Mouse (Mus musculus): ENCODE measurements around the gene Ralgds. TPM values are rescaled to one million over a fixed set of nuclear protein-coding genes. Genes with fewer than 3 reads are reported as not detected.
A peak's percentile ranks its signal among the peaks of the same experiment; 100 is the strongest.

The Ralgds gene
- polyA plus RNA-seq, 1 experiment: 49.2 TPM

GRCm38 (mm10) chr2:28583651-28584050 is 70.7 kb downstream of the Ralgds start, which contains the start of gene Gtf3c5:
TSS of gene Gtf3c5 (minus strand) at chr2:28583751.
- no peak for TF ChIP-seq EP300 (IDR thresholded peaks at IDR 0.05; ENCODE audit: insufficient read depth, low read depth, low read length)
- TF ChIP-seq CTCF (IDR thresholded peaks at IDR 0.05; ENCODE audit: low read depth, low read length): no peak
- TF ChIP-seq POLR2A (IDR thresholded peaks at IDR 0.05; ENCODE audit: insufficient read depth, low read length): no peak
- Histone ChIP-seq H3K9me3 (replicated peaks; ENCODE audit: control insufficient read depth, insufficient read depth, low read length, poor library complexity, severe bottlenecking) (no peaks in the 10 kb centered on the region), H3K9ac (ENCODE audit: low read depth, poor library complexity, severe bottlenecking) (peak within 1 kb of the TSS; percentile 40), H3K4me1 (ENCODE audit: control insufficient read depth, insufficient read depth, low read length) (no peaks in the 10 kb centered on the region), H3K4me3 (ENCODE audit: low read depth, low read length) (peak within 1 kb of the TSS; percentile 70), H3K27me3 (ENCODE audit: control insufficient read depth, insufficient read depth, low read length, poor library complexity, severe bottlenecking) (no peaks in the 10 kb centered on the region), H3K27ac (ENCODE audit: insufficient read depth, low read length) (peak within 1 kb of the TSS; percentile 39; the same call in 1 of the 2 replicates), H3K36me3 (ENCODE audit: control insufficient read depth, insufficient read depth, low read length, poor library complexity, severe bottlenecking) (0 out of 2 replicates have a peak, but pooled peaks cover 3% of the 10 kb centered on the region)

DNA sequence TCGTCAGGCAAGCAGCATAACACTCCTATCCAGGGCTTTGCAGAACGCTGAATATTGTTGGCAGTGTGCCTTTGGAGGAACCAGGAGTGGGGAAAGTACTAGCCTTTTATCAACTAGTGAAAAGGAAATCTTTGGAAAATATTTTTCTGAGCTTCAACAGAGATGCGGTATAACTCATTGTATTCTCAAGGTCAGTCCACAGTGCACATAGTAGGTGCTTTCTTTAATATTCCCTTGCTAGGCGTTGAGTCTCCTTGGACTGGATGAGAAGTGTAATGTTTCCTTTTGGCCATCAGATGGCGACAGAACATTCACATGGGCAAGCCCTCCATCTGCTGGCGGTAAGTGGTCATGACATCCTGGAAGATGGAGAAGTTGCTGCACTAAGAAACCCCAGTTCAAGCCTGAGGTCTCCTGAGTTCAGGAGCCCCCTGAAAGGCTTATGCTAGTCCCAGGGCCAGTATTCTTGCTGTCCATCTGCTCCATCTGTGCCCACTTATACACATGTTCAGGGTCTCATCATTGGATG is 72.2 kb downstream of the Ralgds start:
- H3K27me3 ChIP-seq (ENCODE audit: control insufficient read depth, insufficient read depth, low read length, poor library complexity, severe bottlenecking): no peaks in the 10 kb centered on the region
- TF ChIP-seq POLR2A (IDR thresholded peaks at IDR 0.05; ENCODE audit: insufficient read depth, low read length) (no peak), EP300 (IDR thresholded peaks at IDR 0.05; ENCODE audit: insufficient read depth, low read depth, low read length) (0 out of 2 replicates have a peak, but pooled peaks have one; percentile 56), CTCF (IDR thresholded peaks at IDR 0.05; ENCODE audit: low read depth, low read length) (peak; percentile 100)
- no peak overlapping the region for H3K9ac ChIP-seq (ENCODE audit: low read depth, poor library complexity, severe bottlenecking)
- no peak overlapping the region for H3K27ac ChIP-seq (ENCODE audit: insufficient read depth, low read length)
- H3K9me3 ChIP-seq (replicated peaks; ENCODE audit: control insufficient read depth, insufficient read depth, low read length, poor library complexity, severe bottlenecking): no peaks in the 10 kb centered on the region
- H3K4me1 ChIP-seq (ENCODE audit: control insufficient read depth, insufficient read depth, low read length): no peaks in the 10 kb centered on the region
- H3K4me3 ChIP-seq (ENCODE audit: low read depth, low read length): no peak overlapping the region
- H3K36me3 ChIP-seq (ENCODE audit: control insufficient read depth, insufficient read depth, low read length, poor library complexity, severe bottlenecking): no peaks in the 10 kb centered on the region

DNA sequence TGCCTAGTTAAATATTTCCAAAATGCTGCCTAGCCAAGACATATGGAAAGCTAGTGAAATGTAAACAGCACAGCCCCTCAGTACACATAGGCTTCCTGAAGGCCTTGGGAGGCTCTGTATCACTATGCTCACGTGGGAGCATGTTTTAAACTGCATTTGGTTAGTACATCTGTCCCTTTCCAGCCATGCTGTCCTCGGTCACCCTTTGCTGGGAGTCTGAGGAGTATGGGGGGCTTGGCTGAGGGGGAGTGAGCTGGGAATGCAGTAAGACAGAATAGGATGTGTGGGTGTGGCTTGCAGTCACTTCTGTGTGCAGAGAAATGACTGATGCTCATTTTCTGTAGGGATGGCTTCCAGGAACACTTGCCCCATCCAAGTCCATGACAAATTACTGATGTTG is 72.8 kb downstream of the Ralgds start:
- Histone ChIP-seq H3K27ac (ENCODE audit: insufficient read depth, low read length) (no peak overlapping the region), H3K36me3 (ENCODE audit: control insufficient read depth, insufficient read depth, low read length, poor library complexity, severe bottlenecking) (no peaks in the 10 kb centered on the region), H3K9ac (ENCODE audit: low read depth, poor library complexity, severe bottlenecking) (no peak overlapping the region), H3K9me3 (replicated peaks; ENCODE audit: control insufficient read depth, insufficient read depth, low read length, poor library complexity, severe bottlenecking) (no peaks in the 10 kb centered on the region), H3K4me1 (ENCODE audit: control insufficient read depth, insufficient read depth, low read length) (no peaks in the 10 kb centered on the region), H3K4me3 (ENCODE audit: low read depth, low read length) (no peak overlapping the region), H3K27me3 (ENCODE audit: control insufficient read depth, insufficient read depth, low read length, poor library complexity, severe bottlenecking) (no peaks in the 10 kb centered on the region)
- TF ChIP-seq EP300 (IDR thresholded peaks at IDR 0.05; ENCODE audit: insufficient read depth, low read depth, low read length) (no peak), POLR2A (IDR thresholded peaks at IDR 0.05; ENCODE audit: insufficient read depth, low read length) (no peak), CTCF (IDR thresholded peaks at IDR 0.05; ENCODE audit: low read depth, low read length) (no peak)

- Histone ChIP-seq H3K4me1 (ENCODE audit: control insufficient read depth, insufficient read depth, low read length) (no peaks in the 10 kb centered on the region), H3K27ac (ENCODE audit: insufficient read depth, low read length) (no peak overlapping the region), H3K27me3 (ENCODE audit: control insufficient read depth, insufficient read depth, low read length, poor library complexity, severe bottlenecking) (no peaks in the 10 kb centered on the region), H3K9ac (ENCODE audit: low read depth, poor library complexity, severe bottlenecking) (no peak overlapping the region), H3K36me3 (ENCODE audit: control insufficient read depth, insufficient read depth, low read length, poor library complexity, severe bottlenecking) (no peaks in the 10 kb centered on the region), H3K9me3 (replicated peaks; ENCODE audit: control insufficient read depth, insufficient read depth, low read length, poor library complexity, severe bottlenecking) (no peaks in the 10 kb centered on the region), H3K4me3 (ENCODE audit: low read depth, low read length) (no peak overlapping the region)
- no peak for TF ChIP-seq POLR2A (IDR thresholded peaks at IDR 0.05; ENCODE audit: insufficient read depth, low read length)
- no peak for TF ChIP-seq EP300 (IDR thresholded peaks at IDR 0.05; ENCODE audit: insufficient read depth, low read depth, low read length)
- no peak for TF ChIP-seq CTCF (IDR thresholded peaks at IDR 0.05; ENCODE audit: low read depth, low read length)
These were observed 75.6 kb downstream of the Ralgds start for GRCm38 (mm10) chr2:28588574-28588973.

DNA sequence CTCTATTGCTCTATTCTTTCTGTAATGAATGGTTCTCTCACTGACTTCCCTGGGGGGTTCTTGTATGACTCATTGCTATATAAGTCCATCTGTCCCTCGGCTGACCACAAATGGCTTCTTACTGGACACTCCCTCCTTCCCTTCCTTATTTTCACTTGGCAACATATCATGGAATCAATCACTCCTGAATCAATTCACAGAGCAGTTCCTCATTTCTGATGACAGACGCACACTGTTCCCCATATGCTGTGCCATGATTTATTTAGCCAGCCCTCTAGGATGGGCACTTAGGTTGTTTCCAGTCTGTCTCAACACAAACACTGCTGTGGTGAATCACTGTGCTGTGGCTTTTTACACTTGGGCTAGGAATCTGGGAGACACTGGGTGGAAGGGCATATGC is 78.6 kb downstream of the Ralgds start:
- H3K36me3 ChIP-seq (ENCODE audit: control insufficient read depth, insufficient read depth, low read length, poor library complexity, severe bottlenecking): no peaks in the 10 kb centered on the region
- H3K4me3 ChIP-seq (ENCODE audit: low read depth, low read length): no peak overlapping the region
- H3K9me3 ChIP-seq (replicated peaks; ENCODE audit: control insufficient read depth, insufficient read depth, low read length, poor library complexity, severe bottlenecking): no peaks in the 10 kb centered on the region
- no peak overlapping the region for H3K9ac ChIP-seq (ENCODE audit: low read depth, poor library complexity, severe bottlenecking)
- no peak overlapping the region for H3K27ac ChIP-seq (ENCODE audit: insufficient read depth, low read length)
- H3K27me3 ChIP-seq (ENCODE audit: control insufficient read depth, insufficient read depth, low read length, poor library complexity, severe bottlenecking): no peaks in the 10 kb centered on the region
- no peak for TF ChIP-seq EP300 (IDR thresholded peaks at IDR 0.05; ENCODE audit: insufficient read depth, low read depth, low read length)
- no peak for TF ChIP-seq CTCF (IDR thresholded peaks at IDR 0.05; ENCODE audit: low read depth, low read length)
- TF ChIP-seq POLR2A (IDR thresholded peaks at IDR 0.05; ENCODE audit: insufficient read depth, low read length): no peak
- no peaks in the 10 kb centered on the region for H3K4me1 ChIP-seq (ENCODE audit: control insufficient read depth, insufficient read depth, low read length)

DNA sequence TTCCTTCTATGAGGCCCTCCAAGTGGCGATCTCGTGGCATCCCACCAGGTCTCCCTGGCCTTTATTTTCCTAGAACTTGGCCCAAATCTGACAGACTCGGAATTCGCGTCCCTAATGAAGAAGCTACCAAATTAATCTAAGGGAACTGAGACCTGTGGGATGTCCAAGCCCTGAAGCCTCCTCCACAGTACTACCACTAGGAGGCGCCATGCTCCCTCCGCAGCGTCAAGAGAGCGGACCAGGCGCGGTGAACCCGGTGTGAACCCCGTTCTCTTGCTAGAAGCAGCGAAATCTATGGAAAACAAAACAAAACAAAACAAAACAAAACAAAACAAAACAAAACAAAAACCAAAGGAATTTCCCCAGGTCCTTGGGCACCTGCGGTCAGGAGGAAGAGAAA is 79.9 kb downstream of the Ralgds start:
- Histone ChIP-seq H3K27ac (ENCODE audit: insufficient read depth, low read length) (no peak overlapping the region), H3K4me1 (ENCODE audit: control insufficient read depth, insufficient read depth, low read length) (no peaks in the 10 kb centered on the region), H3K9ac (ENCODE audit: low read depth, poor library complexity, severe bottlenecking) (no peak overlapping the region), H3K27me3 (ENCODE audit: control insufficient read depth, insufficient read depth, low read length, poor library complexity, severe bottlenecking) (no peaks in the 10 kb centered on the region), H3K9me3 (replicated peaks; ENCODE audit: control insufficient read depth, insufficient read depth, low read length, poor library complexity, severe bottlenecking) (no peaks in the 10 kb centered on the region), H3K36me3 (ENCODE audit: control insufficient read depth, insufficient read depth, low read length, poor library complexity, severe bottlenecking) (no peaks in the 10 kb centered on the region), H3K4me3 (ENCODE audit: low read depth, low read length) (no peak overlapping the region)
- TF ChIP-seq CTCF (IDR thresholded peaks at IDR 0.05; ENCODE audit: low read depth, low read length) (peak; percentile 98), EP300 (IDR thresholded peaks at IDR 0.05; ENCODE audit: insufficient read depth, low read depth, low read length) (no peak), POLR2A (IDR thresholded peaks at IDR 0.05; ENCODE audit: insufficient read depth, low read length) (no peak)
